Mouse (Mus musculus) bone marrow, adult 2 months (tissue): ENCODE measurements at regions not wholly inside any gene's neighbourhood (a gene's known extent, or its start where the extent isn't known, plus 50 kb on each side); places are given as distances from the start of the nearest gene placed in this dataset.

ENCODE experiments used
- CTCF ChIP-seq: fragments of 200-500 bp; IDR thresholded peaks from 2 replicates; pipeline ENCODE4 v1.5.1; 2011; ENCODE audit warnings: low read length, control low read depth; ENCODE audit not compliant: control insufficient read depth, insufficient read depth
- POLR2A ChIP-seq: fragments of 200-500 bp; IDR thresholded peaks from 2 replicates; pipeline ENCODE4 v1.6.1; 2011; ENCODE audit warnings: low read depth, mild to moderate bottlenecking, control low read depth, low read length, borderline replicate concordance; ENCODE audit not compliant: control insufficient read depth

GRCm38 (mm10) chr16:92992876-92993275 is 166.9 kb upstream of the Runx1 start:
- TF ChIP-seq CTCF (no peak), POLR2A (no peak)
